Mouse (Mus musculus) hindbrain, embryonic 11.5 days (tissue): ENCODE data around the gene Ankrd6. TPM values are rescaled to one million over a fixed set of nuclear protein-coding genes. Genes with fewer than 3 reads are reported as not detected.

Experiments
- ATAC-seq: fragments of 200-750 bp; cut with Nextera tagmentation; 2 replicates; pipeline ENCODE4 v1.8.0; 2017; ENCODE audit warnings: mild to moderate bottlenecking, moderate TSS enrichment, moderate library complexity; ENCODE audit not compliant: low FRiP score
- DNase-seq: peaks from one replicate; pipeline ENCODE4 v3.0.0-alpha.2; 2015; ENCODE audit warnings: low spot score
- H3K27ac ChIP-seq: fragments of 300-500 bp; sonication (generic); 2 replicates; pipeline ENCODE4 v1.5.1; 2014; ENCODE audit warnings: mild to moderate bottlenecking, low read depth, low read length
- H3K27me3 ChIP-seq: fragments of 300-500 bp; sonication (generic); 2 replicates; pipeline ENCODE4 v1.6.1; 2014; ENCODE audit warnings: mild to moderate bottlenecking, low read length, moderate library complexity, mixed read lengths; ENCODE audit not compliant: control insufficient read depth, insufficient read depth
- H3K36me3 ChIP-seq: fragments of 300-500 bp; sonication (generic); 2 replicates; pipeline ENCODE4 v1.6.1; 2014; ENCODE audit warnings: mild to moderate bottlenecking, low read length, moderate library complexity, mixed read lengths; ENCODE audit not compliant: control insufficient read depth, insufficient read depth
- H3K4me1 ChIP-seq: fragments of 300-500 bp; sonication (generic); replicated peaks from 2 replicates; pipeline ENCODE4 v1.6.1; 2014; ENCODE audit warnings: low read length, mixed read lengths; ENCODE audit not compliant: control insufficient read depth, insufficient read depth
- H3K4me2 ChIP-seq: fragments of 300-500 bp; sonication (generic); replicated peaks from 2 replicates; pipeline ENCODE4 v1.6.1; 2014; ENCODE audit warnings: mild to moderate bottlenecking, low read depth, low read length
- H3K4me3 ChIP-seq: fragments of 300-500 bp; sonication (generic); 2 replicates; pipeline ENCODE4 v1.5.1; 2014; ENCODE audit warnings: low read depth, low read length
- H3K9ac ChIP-seq: fragments of 300-500 bp; sonication (generic); 2 replicates; pipeline ENCODE4 v1.6.1; 2014; ENCODE audit warnings: low read depth, low read length
- H3K9me3 ChIP-seq: fragments of 300-500 bp; sonication (generic); 2 replicates; pipeline ENCODE4 v1.6.1; 2016; ENCODE audit warnings: low read length; ENCODE audit not compliant: control insufficient read depth
- WGBS: fragments of 180-500 bp; shearing (Covaris S2); extraction: QIAGEN DNeasy Blood & Tissue Kit; methylation state at CpG from one replicate; pipeline ENCODE4 v1.1.7; 2014; 5-methylcytosine and 5-hydroxymethylcytosine counted together
- polyA plus RNA-seq: library from polyadenylated mRNA; unstranded; fragments of >200 nt; fragmentation: Nextera tagmentation; extraction: Ambion mirVana; gene quantifications from 2 replicates; pipeline ENCODE4 v1.2.1, GENCODE M21; 2014

Ankrd6 gene
- 22.4 and 27.4 TPM in 2 replicates for polyA plus RNA-seq

- WGBS: under 1% methylated on average over 57 of the region's 66 CpGs
- H3K9me3 ChIP-seq: no peaks in the 10 kb centered on the region
- H3K4me2 ChIP-seq: peak within 1 kb of the TSS; percentile 91
- 0 out of 2 replicates have a peak, but pooled peaks cover 4% of the 10 kb centered on the region for H3K27me3 ChIP-seq
- H3K27ac ChIP-seq: no peak within 1 kb of the TSS
- peak within 1 kb of the TSS; percentile 72 for H3K4me3 ChIP-seq
- no peaks in the 10 kb centered on the region for H3K36me3 ChIP-seq
- peak within 1 kb of the TSS; percentile 73 for H3K9ac ChIP-seq
- DNase-seq (peak; percentile 94), ATAC-seq (peak; percentile 91)
- peaks cover 6% of the 10 kb centered on the region; the same call in 1 of the 2 replicates for H3K4me1 ChIP-seq
These were observed at the start of gene Ankrd6 for GRCm38 (mm10) chr4:32950356-32951034. Gene Ankrd6 (minus strand): TSS chr4:32950841.

GRCm38 (mm10) chr4:32998996-32999395 is 48.4 kb upstream of the Ankrd6 start:
- Histone ChIP-seq H3K9me3 (no peaks in the 10 kb centered on the region), H3K27ac (no peak overlapping the region), H3K4me3 (no peak overlapping the region), H3K27me3 (no peaks in the 10 kb centered on the region), H3K9ac (no peak overlapping the region), H3K36me3 (no peaks in the 10 kb centered on the region), H3K4me1 (no peaks in the 10 kb centered on the region), H3K4me2 (no peak overlapping the region)
- no peak for DNase-seq
- 93% methylated on average over 8 of the region's 8 CpGs for WGBS
- ATAC-seq: no peak

- Histone ChIP-seq H3K36me3 (no peaks in the 10 kb centered on the region), H3K9me3 (no peaks in the 10 kb centered on the region), H3K27ac (no peak overlapping the region), H3K27me3 (no peaks in the 10 kb centered on the region), H3K9ac (no peak overlapping the region), H3K4me2 (no peak overlapping the region), H3K4me3 (no peak overlapping the region), H3K4me1 (no peaks in the 10 kb centered on the region)
- 88% methylated on average over 5 of the region's 5 CpGs for WGBS
- DNase-seq (no peak), ATAC-seq (no peak)
These were observed 46.9 kb upstream of the Ankrd6 start for GRCm38 (mm10) chr4:32997571-32997970.

- no peaks in the 10 kb centered on the region for H3K4me1 ChIP-seq
- no peak overlapping the region for H3K4me3 ChIP-seq
- no peak overlapping the region for H3K9ac ChIP-seq
- H3K27me3 ChIP-seq: no peaks in the 10 kb centered on the region
- WGBS: 96% methylated on average over 5 of the region's 5 CpGs
- H3K9me3 ChIP-seq: no peaks in the 10 kb centered on the region
- ATAC-seq (no peak), DNase-seq (no peak)
- H3K27ac ChIP-seq: no peak overlapping the region
- no peaks in the 10 kb centered on the region for H3K36me3 ChIP-seq
- no peak overlapping the region for H3K4me2 ChIP-seq
These were observed 45.4 kb upstream of the Ankrd6 start for GRCm38 (mm10) chr4:32996083-32996482.

- Histone ChIP-seq H3K9me3 (no peaks in the 10 kb centered on the region), H3K4me1 (no peaks in the 10 kb centered on the region), H3K36me3 (no peaks in the 10 kb centered on the region), H3K9ac (no peak overlapping the region), H3K4me2 (no peak overlapping the region), H3K27me3 (no peaks in the 10 kb centered on the region), H3K27ac (no peak overlapping the region), H3K4me3 (no peak overlapping the region)
- no peak for DNase-seq
- ATAC-seq: no peak
- WGBS: 79% methylated on average over 3 of the region's 3 CpGs
These were observed 43.5 kb upstream of the Ankrd6 start for GRCm38 (mm10) chr4:32994168-32994567.

DNA sequence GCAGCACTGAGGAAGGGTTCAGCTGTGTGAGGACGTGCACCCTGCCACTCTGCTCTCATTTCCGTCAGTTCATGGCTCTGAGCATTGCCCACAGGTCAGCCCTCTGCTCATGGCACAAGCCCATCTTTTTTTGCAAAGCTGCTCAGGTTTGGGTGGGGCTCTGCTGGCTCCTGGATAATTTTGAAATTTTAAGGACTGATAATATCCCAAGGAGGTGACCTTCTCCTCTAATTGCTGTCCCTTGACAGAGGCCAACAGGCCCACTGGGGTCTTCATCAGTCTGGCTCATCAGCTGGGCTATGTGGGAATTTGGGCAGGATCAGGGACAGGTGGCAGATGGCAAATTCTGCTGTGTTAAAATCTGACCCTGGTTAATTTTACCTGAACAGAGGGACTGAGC is 38.7 kb upstream of the Ankrd6 start:
- H3K4me2 ChIP-seq: no peak overlapping the region
- ATAC-seq: no peak
- 84% methylated on average over 2 of the region's 2 CpGs for WGBS
- H3K27ac ChIP-seq: no peak overlapping the region
- H3K27me3 ChIP-seq: no peaks in the 10 kb centered on the region
- no peaks in the 10 kb centered on the region for H3K36me3 ChIP-seq
- no peak overlapping the region for H3K9ac ChIP-seq
- H3K4me1 ChIP-seq: no peaks in the 10 kb centered on the region; the same call in 1 of the 2 replicates
- H3K4me3 ChIP-seq: no peak overlapping the region
- H3K9me3 ChIP-seq: no peaks in the 10 kb centered on the region
- no peak for DNase-seq

GRCm38 (mm10) chr4:32987006-32987405 is 36.4 kb upstream of the Ankrd6 start:
- H3K27me3 ChIP-seq: no peaks in the 10 kb centered on the region
- 63% methylated on average over 3 of the region's 3 CpGs for WGBS

DNA sequence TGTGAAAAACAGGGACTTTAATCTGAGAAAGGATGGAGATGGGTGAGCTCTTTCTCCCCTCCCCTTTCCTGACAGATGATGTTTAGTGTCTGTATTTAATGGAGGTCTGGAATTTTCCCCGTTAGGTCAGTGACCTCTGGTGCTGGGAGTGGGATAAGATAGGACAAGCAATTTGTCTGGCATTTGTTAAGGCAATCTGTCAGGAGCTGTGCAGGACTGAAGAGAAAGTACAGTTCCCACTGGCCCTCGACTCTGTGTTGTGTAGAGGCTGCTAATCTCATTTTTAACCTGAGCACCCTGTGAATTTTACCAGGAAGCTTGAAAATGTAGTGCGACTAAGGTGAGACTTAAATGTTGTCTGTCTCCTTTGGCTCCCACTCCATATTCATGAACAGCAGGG is 35.0 kb upstream of the Ankrd6 start:
- 5% methylated on average over 3 of the region's 3 CpGs for WGBS
- Histone ChIP-seq H3K4me3 (no peak overlapping the region; the same call in 1 of the 2 replicates), H3K4me1 (no peaks in the 10 kb centered on the region; the same call in 1 of the 2 replicates), H3K9me3 (no peaks in the 10 kb centered on the region), H3K4me2 (0 out of 2 replicates have a peak overlapping the region, but pooled peaks have one; percentile 7), H3K9ac (no peak overlapping the region), H3K36me3 (no peaks in the 10 kb centered on the region), H3K27me3 (no peaks in the 10 kb centered on the region), H3K27ac (no peak overlapping the region)
- ATAC-seq (no peak), DNase-seq (peak; percentile 31)

More at GRCm38 (mm10) chr4:32987006-32987405, 36.4 kb upstream of the Ankrd6 start:
- no peaks in the 10 kb centered on the region for H3K36me3 ChIP-seq
- H3K4me2 ChIP-seq: no peak overlapping the region
- H3K27ac ChIP-seq: no peak overlapping the region
- no peaks in the 10 kb centered on the region for H3K9me3 ChIP-seq
- no peak overlapping the region for H3K4me3 ChIP-seq
- ATAC-seq (no peak), DNase-seq (no peak)
- no peak overlapping the region for H3K9ac ChIP-seq
- H3K4me1 ChIP-seq: no peaks in the 10 kb centered on the region; the same call in 1 of the 2 replicates
